Mouse (Mus musculus) thymus, adult 2 months (tissue): ENCODE data around the gene Pdlim7. TPM values are rescaled to one million over a fixed set of nuclear protein-coding genes. Genes with fewer than 3 reads are reported as not detected.

Source experiments
- DNase-seq: peaks from one replicate; pipeline ENCODE4 v3.0.0; 2021
- H3K27ac ChIP-seq: fragments of 200-500 bp; 2 replicates; pipeline ENCODE4 v1.5.1; 2012; ENCODE audit warnings: low read length, control low read depth; ENCODE audit not compliant: control insufficient read depth, insufficient read depth
- H3K27me3 ChIP-seq: fragments of 200-500 bp; 2 replicates; pipeline ENCODE4 v1.6.1; 2012; ENCODE audit warnings: mild to moderate bottlenecking, low read length, moderate library complexity, mixed read lengths; ENCODE audit not compliant: control insufficient read depth, insufficient read depth
- H3K36me3 ChIP-seq: fragments of 200-500 bp; 2 replicates; pipeline ENCODE4 v1.6.1; 2012; ENCODE audit warnings: mild to moderate bottlenecking, low read length, moderate library complexity; ENCODE audit not compliant: control insufficient read depth, insufficient read depth
- H3K4me1 ChIP-seq: fragments of 200-500 bp; replicated peaks from 2 replicates; pipeline ENCODE4 v1.6.1; 2012; ENCODE audit warnings: low read length; ENCODE audit not compliant: control insufficient read depth, insufficient read depth
- H3K4me3 ChIP-seq: fragments of 200-500 bp; 2 replicates; pipeline ENCODE4 v1.5.1; 2012; ENCODE audit warnings: mild to moderate bottlenecking, low read length, control low read depth, moderate library complexity; ENCODE audit not compliant: control insufficient read depth, insufficient read depth
- CTCF ChIP-seq: fragments of 200-500 bp; IDR thresholded peaks from 2 replicates; pipeline ENCODE4 v1.5.1; 2012; ENCODE audit warnings: mild to moderate bottlenecking, control low read depth, low read length, moderate library complexity, borderline replicate concordance; ENCODE audit not compliant: control insufficient read depth, poor library complexity, insufficient read depth; ENCODE audit errors: extremely low read depth
- POLR2A ChIP-seq: fragments of 200-500 bp; IDR thresholded peaks from 2 replicates; pipeline ENCODE4 v1.6.1; 2012; ENCODE audit warnings: mild to moderate bottlenecking, low read length, control low read depth, moderate library complexity; ENCODE audit not compliant: control insufficient read depth, poor library complexity, insufficient read depth; ENCODE audit errors: extremely low read depth
- WGBS: fragments of 180-500 bp; shearing (Covaris S2); methylation state at CpG from one replicate; pipeline ENCODE4 v1.1.7; 2018; 5-methylcytosine and 5-hydroxymethylcytosine counted together
- polyA plus RNA-seq: library from polyadenylated mRNA; depleted of rRNA; stranded (reverse); fragments of >200 nt; gene quantifications from 2 replicates; pipeline ENCODE4 v1.2.3, GENCODE M21; 2012

Pdlim7 gene
- polyA plus RNA-seq, 1 experiment, result 29.5 TPM

DNA sequence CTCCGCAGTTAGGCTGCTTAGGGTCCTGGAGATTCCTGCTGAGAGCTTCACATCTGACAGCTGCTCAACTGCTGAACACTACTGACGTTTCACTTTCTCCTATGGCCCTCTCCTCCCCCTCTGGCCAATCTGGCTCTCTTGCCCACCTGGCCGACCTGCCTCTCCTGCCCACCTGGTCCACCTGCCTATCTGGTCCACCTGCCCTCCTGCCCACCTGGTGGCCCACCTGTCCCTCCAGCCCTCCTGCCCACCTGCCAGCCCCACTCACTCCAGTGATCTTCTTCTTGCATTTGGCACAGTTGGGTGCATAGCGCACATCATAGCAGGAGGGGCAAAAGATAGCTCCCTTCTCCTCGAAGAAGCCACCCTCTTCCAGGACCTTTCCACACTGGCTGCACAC, 9.1 kb downstream of the Pdlim7 start:
- Histone ChIP-seq H3K27me3 (no peaks in the 10 kb centered on the region), H3K4me1 (peaks cover 20% of the 10 kb centered on the region), H3K4me3 (no peak overlapping the region), H3K36me3 (no peaks in the 10 kb centered on the region), H3K27ac (no peak overlapping the region)
- 93% methylated on average over 5 of the region's 5 CpGs for WGBS
- no peak for DNase-seq
- TF ChIP-seq CTCF (no peak), POLR2A (no peak)

- Histone ChIP-seq H3K4me3 (no peak overlapping the region), H3K36me3 (no peaks in the 10 kb centered on the region), H3K4me1 (peaks cover 10% of the 10 kb centered on the region), H3K27me3 (no peaks in the 10 kb centered on the region), H3K27ac (no peak overlapping the region)
- no peak for DNase-seq
- no peak for TF ChIP-seq CTCF
- no peak for TF ChIP-seq POLR2A
- 42% methylated on average over 8 of the region's 8 CpGs for WGBS
Observed at GRCm38 (mm10) chr13:55502405-55502804, 11.1 kb downstream of the Pdlim7 start.

DNA sequence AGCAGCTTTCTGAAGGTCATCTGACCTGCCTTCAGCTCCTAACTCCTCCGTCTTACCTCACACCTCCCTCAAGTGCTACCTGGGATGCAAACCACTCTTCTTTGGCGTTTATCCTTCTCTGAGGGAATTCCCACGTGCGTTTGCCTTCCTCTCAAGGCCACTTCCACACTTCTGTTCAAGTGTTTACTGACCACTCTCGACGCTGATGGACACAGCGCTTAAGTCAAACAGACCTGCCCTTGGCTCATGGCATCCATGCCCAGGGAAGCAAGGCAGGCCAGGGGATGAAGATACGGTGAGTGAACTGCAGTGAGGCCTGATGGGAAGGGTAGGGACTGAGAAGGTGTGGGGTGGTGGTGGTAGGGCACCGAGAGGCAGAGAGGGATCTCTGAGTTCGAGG, 12.9 kb downstream of the Pdlim7 start:
- H3K27ac ChIP-seq, result no peak overlapping the region
- H3K27me3 ChIP-seq, result no peaks in the 10 kb centered on the region
- peaks cover 11% of the 10 kb centered on the region for H3K4me1 ChIP-seq
- no peaks in the 10 kb centered on the region for H3K36me3 ChIP-seq
- no peak overlapping the region for H3K4me3 ChIP-seq
- 94% methylated on average over 10 of the region's 10 CpGs for WGBS
- TF ChIP-seq POLR2A (no peak), CTCF (no peak)
- DNase-seq, result no peak

DNA sequence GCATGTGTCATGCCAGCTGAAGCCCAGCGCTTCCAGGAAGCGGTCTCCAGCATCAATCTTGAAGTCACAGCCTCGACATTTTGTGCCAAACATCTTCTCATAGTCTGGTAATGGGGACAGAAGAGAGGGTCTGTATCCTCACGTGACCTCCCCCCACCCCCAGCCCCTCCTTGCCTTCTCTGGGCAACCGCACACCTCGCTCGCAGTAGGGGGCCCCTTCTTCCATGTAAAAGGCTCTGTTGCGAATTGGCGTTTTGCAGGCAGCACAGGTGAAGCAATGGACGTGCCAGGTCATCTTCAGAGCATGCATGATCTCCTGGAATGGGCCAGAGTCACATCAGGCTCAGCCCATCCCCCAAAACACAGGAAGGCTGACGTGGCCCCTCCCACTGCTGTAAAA, 14.6 kb downstream of the Pdlim7 start:
- 90% methylated on average over 11 of the region's 11 CpGs for WGBS
- Histone ChIP-seq H3K4me3 (no peak overlapping the region), H3K27me3 (no peaks in the 10 kb centered on the region), H3K4me1 (peaks cover 17% of the 10 kb centered on the region), H3K27ac (no peak overlapping the region), H3K36me3 (no peaks in the 10 kb centered on the region)
- no peak for DNase-seq
- TF ChIP-seq CTCF, result no peak
- TF ChIP-seq POLR2A, result no peak

- H3K27ac ChIP-seq, result no peak overlapping the region
- DNase-seq, result no peak
- H3K27me3 ChIP-seq, result no peaks in the 10 kb centered on the region; the same call in 1 of the 2 replicates
- TF ChIP-seq CTCF (no peak), POLR2A (no peak)
- H3K4me3 ChIP-seq, result no peak overlapping the region
- peaks cover 10% of the 10 kb centered on the region; the same call in 1 of the 2 replicates for H3K4me1 ChIP-seq
- no peaks in the 10 kb centered on the region for H3K36me3 ChIP-seq
- WGBS, result 95% methylated on average over 6 of the region's 6 CpGs
Observed at GRCm38 (mm10) chr13:55496661-55497060, 16.8 kb downstream of the Pdlim7 start.

GRCm38 (mm10) chr13:55495702-55496101, 17.8 kb downstream of the Pdlim7 start:
- 85% methylated on average over 4 of the region's 4 CpGs for WGBS
- DNase-seq, result no peak
- no peak overlapping the region for H3K27ac ChIP-seq
- H3K36me3 ChIP-seq, result no peaks in the 10 kb centered on the region
- peaks cover 10% of the 10 kb centered on the region; the same call in 1 of the 2 replicates for H3K4me1 ChIP-seq
- no peak overlapping the region for H3K4me3 ChIP-seq
- no peak for TF ChIP-seq POLR2A
- TF ChIP-seq CTCF, result no peak
- no peaks in the 10 kb centered on the region; the same call in 1 of the 2 replicates for H3K27me3 ChIP-seq
